Mouse (Mus musculus) liver, adult 2 months (tissue): Measurements from ENCODE around the gene Il20. TPM values are rescaled to one million over a fixed set of nuclear protein-coding genes. Genes with fewer than 3 reads are reported as not detected.

ENCODE experiments used
- DNase-seq: peaks from one replicate; pipeline ENCODE4 v3.0.0-alpha.2; 2011; ENCODE audit warnings: low read depth, low spot score; ENCODE audit errors: extremely low read depth
- H3K27ac ChIP-seq: fragments of 200-500 bp; replicated peaks from 2 replicates; pipeline ENCODE4 v1.5.1; 2012; ENCODE audit warnings: low read depth, mild to moderate bottlenecking, control low read depth, inconsistent platforms, low read length; ENCODE audit not compliant: insufficient read depth
- H3K27me3 ChIP-seq: fragments of 200-500 bp; 2 replicates; pipeline ENCODE4 v1.6.1; 2012; ENCODE audit warnings: mild to moderate bottlenecking, moderate library complexity, low read length, inconsistent platforms; ENCODE audit not compliant: control insufficient read depth, insufficient read depth
- H3K36me3 ChIP-seq: fragments of 200-500 bp; 2 replicates; pipeline ENCODE4 v1.6.1; 2012; ENCODE audit warnings: low read length, inconsistent platforms; ENCODE audit not compliant: control insufficient read depth, insufficient read depth
- H3K4me1 ChIP-seq: fragments of 200-500 bp; 2 replicates; pipeline ENCODE4 v1.6.1; 2011; ENCODE audit warnings: low read length; ENCODE audit not compliant: control insufficient read depth, insufficient read depth
- H3K4me3 ChIP-seq: fragments of 200-500 bp; 2 replicates; pipeline ENCODE4 v1.5.1; 2011; ENCODE audit warnings: low read depth, mild to moderate bottlenecking, control low read depth, low read length, moderate library complexity; ENCODE audit not compliant: insufficient read depth
- H3K79me2 ChIP-seq: fragments of 200-500 bp; 2 replicates; pipeline ENCODE4 v1.6.1; 2012; ENCODE audit warnings: inconsistent platforms, mild to moderate bottlenecking, low read length, moderate library complexity; ENCODE audit not compliant: control insufficient read depth, insufficient read depth
- H3K9ac ChIP-seq: fragments of 200-500 bp; 2 replicates; pipeline ENCODE4 v1.6.1; 2012; ENCODE audit warnings: low read depth, mild to moderate bottlenecking, control low read depth, inconsistent platforms, low read length
- CTCF ChIP-seq: fragments of 200-500 bp; IDR thresholded peaks from 2 replicates; pipeline ENCODE4 v1.5.1; 2011; ENCODE audit warnings: low read depth, low read length, control low read depth
- POLR2A ChIP-seq: fragments of 200-500 bp; IDR thresholded peaks from 2 replicates; pipeline ENCODE4 v1.6.1; 2011; ENCODE audit warnings: low read length, control low read depth; ENCODE audit not compliant: insufficient read depth; ENCODE audit errors: extremely low read depth
- WGBS: fragments of 180-500 bp; shearing (Covaris S2); methylation state at CpG from one replicate; pipeline ENCODE4 v1.1.7; 2018; 5-methylcytosine and 5-hydroxymethylcytosine counted together
- polyA plus RNA-seq: library from polyadenylated mRNA; depleted of rRNA; stranded (reverse); fragments of >200 nt; gene quantifications from 2 replicates; pipeline ENCODE4 v1.2.3, GENCODE M21; 2012; rRNA removed
- total RNA-seq: library from RNA; depleted of rRNA; stranded (reverse); fragments of >200 nt; gene quantifications from 2 replicates; pipeline ENCODE4 v1.2.3, GENCODE M21; 2014; rRNA removed

The Il20 gene
- not detected in 2 replicates for total RNA-seq
- polyA plus RNA-seq: not detected in 2 replicates

- Histone ChIP-seq H3K4me1 (no peaks in the 10 kb centered on the region), H3K79me2 (no peaks in the 10 kb centered on the region), H3K4me3 (no peak within 1 kb of the TSS), H3K9ac (no peak within 1 kb of the TSS), H3K27me3 (no peaks in the 10 kb centered on the region), H3K27ac (no peak within 1 kb of the TSS), H3K36me3 (no peaks in the 10 kb centered on the region)
- peak; percentile 53 for DNase-seq
- WGBS: 68% methylated on average over 12 of the region's 12 CpGs
- TF ChIP-seq POLR2A (no peak), CTCF (no peak)
Measured at GRCm38 (mm10) chr1:130911401-130912010, at the start of gene Il20. Gene Il20, minus strand, starts transcription at chr1:130911451.

- H3K9ac ChIP-seq: no peak overlapping the region
- no peaks in the 10 kb centered on the region for H3K27me3 ChIP-seq
- no peaks in the 10 kb centered on the region for H3K36me3 ChIP-seq
- TF ChIP-seq CTCF (no peak), POLR2A (no peak)
- H3K79me2 ChIP-seq: no peaks in the 10 kb centered on the region
- H3K27ac ChIP-seq: no peak overlapping the region
- 73% methylated on average over 6 of the region's 6 CpGs for WGBS
- DNase-seq: no peak
- no peak overlapping the region for H3K4me3 ChIP-seq
- no peaks in the 10 kb centered on the region for H3K4me1 ChIP-seq
Measured at GRCm38 (mm10) chr1:130946920-130947319, 35.7 kb upstream of the Il20 start.

GRCm38 (mm10) chr1:130941801-130942200, 30.6 kb upstream of the Il20 start:
- H3K27me3 ChIP-seq: no peaks in the 10 kb centered on the region
- no peak overlapping the region for H3K27ac ChIP-seq
- no peak overlapping the region for H3K9ac ChIP-seq
- no peaks in the 10 kb centered on the region for H3K36me3 ChIP-seq
- TF ChIP-seq POLR2A (no peak), CTCF (no peak)
- no peak overlapping the region for H3K4me3 ChIP-seq
- no peak for DNase-seq
- WGBS: 71% methylated on average over 3 of the region's 3 CpGs
- no peaks in the 10 kb centered on the region for H3K4me1 ChIP-seq
- no peaks in the 10 kb centered on the region for H3K79me2 ChIP-seq

- no peaks in the 10 kb centered on the region for H3K4me1 ChIP-seq
- H3K27me3 ChIP-seq: no peaks in the 10 kb centered on the region
- H3K4me3 ChIP-seq: no peak within 1 kb of the TSS
- H3K79me2 ChIP-seq: no peaks in the 10 kb centered on the region
- TF ChIP-seq CTCF: no peak
- TF ChIP-seq POLR2A: no peak
- no peak for DNase-seq
- no peak within 1 kb of the TSS for H3K9ac ChIP-seq
- no peak within 1 kb of the TSS for H3K27ac ChIP-seq
- no peaks in the 10 kb centered on the region for H3K36me3 ChIP-seq
- WGBS: 57% methylated on average over 4 of the region's 4 CpGs
Measured at GRCm38 (mm10) chr1:130940065-130940687, 28.9 kb upstream of the Il20 start, which contains the start of gene Il19. Gene Il19, minus strand, starts transcription at chr1:130940115.

GRCm38 (mm10) chr1:130938192-130938591, 26.9 kb upstream of the Il20 start:
- Histone ChIP-seq H3K36me3 (no peaks in the 10 kb centered on the region), H3K79me2 (no peaks in the 10 kb centered on the region), H3K27ac (no peak overlapping the region), H3K27me3 (no peaks in the 10 kb centered on the region), H3K9ac (no peak overlapping the region), H3K4me1 (no peaks in the 10 kb centered on the region), H3K4me3 (no peak overlapping the region)
- 93% methylated on average over 7 of the region's 7 CpGs for WGBS
- no peak for DNase-seq
- no peak for TF ChIP-seq POLR2A
- no peak for TF ChIP-seq CTCF

GRCm38 (mm10) chr1:130937170-130937569, 25.9 kb upstream of the Il20 start:
- no peak overlapping the region for H3K9ac ChIP-seq
- H3K36me3 ChIP-seq: no peaks in the 10 kb centered on the region

More at GRCm38 (mm10) chr1:130937170-130937569, 25.9 kb upstream of the Il20 start:
- no peaks in the 10 kb centered on the region for H3K79me2 ChIP-seq
- 89% methylated on average over 4 of the region's 4 CpGs for WGBS
- H3K27me3 ChIP-seq: no peaks in the 10 kb centered on the region
- H3K4me1 ChIP-seq: no peaks in the 10 kb centered on the region
- DNase-seq: no peak
- TF ChIP-seq POLR2A (no peak), CTCF (no peak)
- no peak overlapping the region for H3K27ac ChIP-seq
- H3K4me3 ChIP-seq: no peak overlapping the region
